Mouse (Mus musculus) heart, adult 8-10 months (tissue): ENCODE data around the gene Mgll. TPM values are rescaled to one million over a fixed set of nuclear protein-coding genes. Genes with fewer than 3 reads are reported as not detected.

Experiments used
- total RNA-seq, 4 experiments: library from RNA; stranded (reverse); gene quantifications; 2 replicates each; pipeline ENCODE4 v1.2.4; 2022

Gene Mgll
- total RNA-seq, 4 experiments from 2014 or later: 74.8 to 134 (median 102) TPM

Other genes with a start within 250 kb of the Mgll start
- 10 to 100 TPM; 35.1 to 41.5 (median 39.3) TPM for gene Sec61a1, start 205.5 kb upstream of the Mgll start, total RNA-seq
- 10 to 100 TPM; 39.1 to 45.4 (median 43.4) TPM for gene Kbtbd12, start 86.5 kb upstream of the Mgll start, total RNA-seq
- 10 to 100 TPM; 18.8 to 27.6 (median 23.8) TPM for gene Abtb1, start 117.6 kb downstream of the Mgll start, total RNA-seq
- 10 to 100 TPM; 13.7 to 14.8 (median 14.2) TPM for gene Podxl2, start 150.6 kb downstream of the Mgll start, total RNA-seq
- gene Mcm2, start 174.4 kb downstream of the Mgll start, total RNA-seq: 1 to 10 TPM; 4.7 to 6.7 (median 5.6) TPM
- 10 to 100 TPM; 29.0 to 36.3 (median 32.2) TPM for gene Tpra1, start 177.8 kb downstream of the Mgll start, total RNA-seq